Mouse (Mus musculus) hindbrain, embryonic 16.5 days (tissue): ENCODE data around the gene Mfn1. TPM values are rescaled to one million over a fixed set of nuclear protein-coding genes. Genes with fewer than 3 reads are reported as not detected.

Source experiments
- ATAC-seq: fragments of 200-750 bp; cut with Nextera tagmentation; 2 replicates; pipeline ENCODE4 v1.8.0; 2017; ENCODE audit warnings: moderate TSS enrichment, moderate library complexity
- H3K27ac ChIP-seq: fragments of 300-500 bp; sonication (generic); 2 replicates; pipeline ENCODE4 v1.5.1; 2014; ENCODE audit warnings: low read depth, mild to moderate bottlenecking, control low read depth, low read length, moderate library complexity
- H3K27me3 ChIP-seq: fragments of 300-500 bp; sonication (generic); replicated peaks from 2 replicates; pipeline ENCODE4 v1.6.1; 2014; ENCODE audit warnings: low read length; ENCODE audit not compliant: control insufficient read depth, insufficient read depth
- H3K36me3 ChIP-seq: fragments of 300-500 bp; sonication (generic); 2 replicates; pipeline ENCODE4 v1.6.1; 2014; ENCODE audit warnings: mild to moderate bottlenecking, low read length, moderate library complexity, mixed read lengths; ENCODE audit not compliant: control insufficient read depth, insufficient read depth
- H3K4me1 ChIP-seq: fragments of 300-500 bp; sonication (generic); 2 replicates; pipeline ENCODE4 v1.6.1; 2014; ENCODE audit warnings: low read depth, low read length; ENCODE audit not compliant: control insufficient read depth, insufficient read depth
- H3K4me2 ChIP-seq: fragments of 300-500 bp; sonication (generic); 2 replicates; pipeline ENCODE4 v1.6.1; 2014; ENCODE audit warnings: mild to moderate bottlenecking, low read length, control low read depth, moderate library complexity
- H3K4me3 ChIP-seq: fragments of 300-500 bp; sonication (generic); 2 replicates; pipeline ENCODE4 v1.5.1; 2014; ENCODE audit warnings: mild to moderate bottlenecking, low read length, control low read depth, moderate library complexity
- H3K9ac ChIP-seq: fragments of 300-500 bp; sonication (generic); 2 replicates; pipeline ENCODE4 v1.6.1; 2014; ENCODE audit warnings: low read depth, mild to moderate bottlenecking, control low read depth, low read length, moderate library complexity
- H3K9me3 ChIP-seq: fragments of 300-500 bp; sonication (generic); 2 replicates; pipeline ENCODE4 v1.6.1; 2014; ENCODE audit warnings: mild to moderate bottlenecking, low read length, moderate library complexity; ENCODE audit not compliant: control insufficient read depth
- WGBS: fragments of 180-500 bp; shearing (Covaris S2); extraction: QIAGEN DNeasy Blood & Tissue Kit; methylation state at CpG from one replicate; pipeline ENCODE4 v1.1.7; 2014; 5-methylcytosine and 5-hydroxymethylcytosine counted together
- polyA plus RNA-seq: library from polyadenylated mRNA; unstranded; fragments of >200 nt; fragmentation: Nextera tagmentation; extraction: Ambion mirVana; gene quantifications from 2 replicates; pipeline ENCODE4 v1.2.1, GENCODE M21; 2015

Gene Mfn1
- polyA plus RNA-seq, 1 experiment from 2014 or later: 44.3 TPM

DNA sequence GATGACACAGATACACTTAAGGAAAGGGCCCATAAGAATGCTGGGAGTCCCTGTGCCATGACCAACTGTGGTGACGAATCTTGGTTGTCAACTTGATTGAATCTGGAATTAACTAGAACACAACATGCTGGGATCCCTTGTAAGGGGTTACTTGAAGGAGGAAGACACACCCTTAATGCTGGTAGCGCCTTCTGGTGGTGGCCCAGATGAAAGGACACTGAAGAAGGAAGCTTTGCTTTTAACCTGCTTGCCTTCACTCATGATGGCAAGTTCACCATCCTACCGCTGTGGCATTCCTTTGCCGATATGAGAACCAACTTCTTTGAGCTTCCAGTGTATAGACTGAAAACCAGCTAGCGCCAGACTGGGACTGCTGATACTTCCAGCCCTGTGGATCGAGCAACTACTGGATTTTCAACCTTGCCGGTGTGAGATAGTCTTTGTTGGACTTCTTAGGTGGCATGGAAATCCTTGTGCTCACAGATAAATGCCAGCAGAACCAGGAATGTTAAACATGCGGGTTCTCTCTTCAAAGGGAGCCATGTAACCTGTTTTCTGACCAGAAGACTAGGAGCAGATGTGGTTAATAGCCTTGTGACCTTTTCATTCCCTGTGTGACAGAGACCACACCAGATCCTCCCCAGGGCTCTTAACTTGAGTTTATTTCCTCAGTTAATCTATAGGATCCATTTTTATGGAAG, 34.7 kb upstream of the Mfn1 start:
- Histone ChIP-seq H3K27ac (no peak overlapping the region), H3K27me3 (no peaks in the 10 kb centered on the region)
- 87% methylated on average over 8 of the region's 8 CpGs for WGBS

DNA sequence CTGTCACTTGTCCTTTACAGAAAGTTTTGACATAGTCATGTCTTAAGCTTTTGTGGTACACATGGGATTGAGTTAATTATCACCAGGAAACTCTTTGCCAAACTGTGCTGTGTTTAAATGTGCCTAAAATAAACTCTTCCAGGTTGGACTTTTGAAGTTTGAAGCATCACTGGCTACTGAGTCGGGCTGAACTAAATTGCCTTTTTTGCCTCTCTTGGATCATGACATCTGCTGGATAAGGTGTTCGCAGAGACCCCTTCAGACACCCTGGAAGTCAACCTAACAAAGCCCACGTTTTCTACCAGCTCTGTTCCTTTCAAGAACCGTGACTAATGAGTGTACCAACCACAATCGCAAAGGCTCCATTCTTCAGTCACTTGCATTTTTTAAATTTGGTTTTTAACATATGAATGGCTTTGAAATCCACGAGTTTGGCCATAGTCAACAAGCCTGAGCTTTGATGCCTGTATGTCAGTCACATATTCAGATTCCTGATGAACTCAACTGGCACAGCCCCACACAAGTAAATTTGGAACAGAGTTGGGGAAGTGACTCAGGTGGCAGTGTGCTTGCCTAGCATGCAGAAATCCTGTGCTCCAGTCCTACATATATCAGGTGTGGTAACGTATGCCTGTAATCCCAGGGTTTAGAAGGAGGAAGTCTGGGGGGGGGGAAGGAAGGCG, 34.0 kb upstream of the Mfn1 start:
- Histone ChIP-seq H3K4me2 (no peak overlapping the region), H3K9me3 (no peaks in the 10 kb centered on the region), H3K27ac (no peak overlapping the region), H3K4me1 (no peaks in the 10 kb centered on the region), H3K36me3 (no peaks in the 10 kb centered on the region), H3K9ac (no peak overlapping the region), H3K4me3 (no peak overlapping the region), H3K27me3 (no peaks in the 10 kb centered on the region)
- 28% methylated on average over 8 of the region's 8 CpGs for WGBS
- ATAC-seq: no peak

More for the DNA sequence above, 34.7 kb upstream of the Mfn1 start:
- H3K9me3 ChIP-seq: no peaks in the 10 kb centered on the region
- H3K4me2 ChIP-seq: no peak overlapping the region
- no peaks in the 10 kb centered on the region for H3K4me1 ChIP-seq
- ATAC-seq: no peak
- H3K9ac ChIP-seq: no peak overlapping the region
- no peak overlapping the region for H3K4me3 ChIP-seq
- no peaks in the 10 kb centered on the region for H3K36me3 ChIP-seq

DNA sequence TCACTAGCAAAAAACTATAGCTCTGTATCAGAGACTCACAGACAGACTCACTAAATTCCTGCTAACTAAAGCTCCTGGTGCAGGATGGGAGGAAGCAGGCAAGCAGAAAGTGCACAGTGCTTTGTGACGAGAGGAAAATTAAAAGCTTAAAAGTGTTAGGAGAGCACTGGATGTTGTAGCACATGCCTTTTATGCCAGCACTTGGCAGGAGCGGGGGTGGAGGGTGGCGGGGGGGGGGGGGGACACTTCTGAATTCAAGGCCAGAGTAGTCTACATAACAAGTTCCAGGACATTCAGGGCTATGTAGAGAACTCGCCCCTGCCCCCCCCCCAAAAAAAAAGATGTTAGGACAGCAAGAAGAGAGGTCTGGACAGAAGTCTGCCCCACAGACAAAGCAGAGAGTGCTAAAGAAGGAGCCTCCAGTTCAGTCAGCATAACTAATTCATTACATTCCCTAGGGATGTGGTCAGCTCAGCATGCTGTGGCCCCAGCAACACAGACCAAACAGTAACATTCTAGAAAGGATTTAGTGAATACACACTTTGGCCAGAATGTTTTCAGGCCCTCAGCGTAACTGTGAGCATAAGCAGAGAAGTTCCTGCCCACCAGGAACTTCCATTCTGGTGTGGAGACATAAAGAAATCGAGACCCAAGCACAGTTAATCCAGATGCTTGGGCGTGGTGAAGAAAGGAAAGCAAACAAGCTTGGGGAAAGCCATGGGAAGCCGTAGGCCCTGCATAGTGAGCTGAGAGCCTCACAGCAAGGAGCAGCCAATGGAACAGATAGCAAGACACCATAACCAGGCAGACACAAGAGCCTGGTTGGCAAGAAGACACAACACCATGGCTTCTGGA, 33.2 kb upstream of the Mfn1 start:
- Histone ChIP-seq H3K27ac (no peak overlapping the region), H3K27me3 (no peaks in the 10 kb centered on the region), H3K36me3 (no peaks in the 10 kb centered on the region), H3K4me2 (no peak overlapping the region), H3K4me1 (no peaks in the 10 kb centered on the region), H3K4me3 (no peak overlapping the region), H3K9me3 (no peaks in the 10 kb centered on the region), H3K9ac (no peak overlapping the region)
- peak; percentile 42; the same call in 1 of the 2 replicates for ATAC-seq
- WGBS: 34% methylated on average over 8 of the region's 8 CpGs

DNA sequence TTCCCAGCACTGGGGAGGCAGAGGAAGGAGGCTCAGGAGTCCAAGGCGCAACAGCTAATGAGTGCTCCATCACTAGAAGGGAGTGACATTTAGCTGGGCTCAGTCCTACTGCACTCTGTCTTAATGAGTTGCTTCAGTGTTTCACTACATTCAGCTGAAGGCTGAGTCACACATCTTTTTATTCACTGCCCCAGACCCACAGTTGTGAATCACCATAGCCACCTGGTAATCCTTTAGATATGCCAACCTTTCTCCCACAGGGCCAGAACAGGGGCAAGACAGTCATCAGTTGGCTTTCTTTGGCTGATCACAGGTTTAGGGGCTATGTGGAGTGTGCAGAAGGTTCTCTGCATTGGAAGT, 32.6 kb upstream of the Mfn1 start:
- 86% methylated on average over 1 of the region's 1 CpGs for WGBS

DNA sequence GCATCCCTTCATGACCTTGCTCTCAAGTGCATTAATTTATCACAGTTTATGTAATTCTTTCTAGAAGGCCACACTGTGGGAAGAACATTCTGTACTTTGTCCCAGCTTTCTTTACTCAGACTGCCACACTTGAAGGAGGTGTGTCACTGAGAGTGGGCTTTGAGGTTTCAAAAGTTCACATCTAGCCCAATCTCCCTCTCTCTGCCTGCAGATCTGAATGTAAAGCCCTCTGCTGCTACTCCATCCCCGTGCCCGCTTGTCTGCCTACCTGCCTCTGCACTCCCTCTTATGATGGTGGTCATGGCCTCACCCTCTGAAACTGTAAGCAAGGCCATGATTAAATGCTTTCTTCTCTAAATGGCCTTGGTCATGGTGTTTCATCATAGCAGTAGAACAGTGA, 28.9 kb upstream of the Mfn1 start:
- Histone ChIP-seq H3K36me3 (no peaks in the 10 kb centered on the region), H3K27me3 (no peaks in the 10 kb centered on the region), H3K9me3 (no peaks in the 10 kb centered on the region), H3K9ac (no peak overlapping the region), H3K4me3 (no peak overlapping the region), H3K27ac (no peak overlapping the region), H3K4me2 (no peak overlapping the region), H3K4me1 (no peaks in the 10 kb centered on the region)
- WGBS: 90% methylated on average over 2 of the region's 2 CpGs
- no peak for ATAC-seq

More for the DNA sequence above, 32.6 kb upstream of the Mfn1 start:
- Histone ChIP-seq H3K27me3 (no peaks in the 10 kb centered on the region), H3K27ac (no peak overlapping the region), H3K4me3 (no peak overlapping the region), H3K36me3 (no peaks in the 10 kb centered on the region), H3K9me3 (no peaks in the 10 kb centered on the region), H3K4me1 (no peaks in the 10 kb centered on the region), H3K9ac (no peak overlapping the region), H3K4me2 (no peak overlapping the region)
- no peak for ATAC-seq

DNA sequence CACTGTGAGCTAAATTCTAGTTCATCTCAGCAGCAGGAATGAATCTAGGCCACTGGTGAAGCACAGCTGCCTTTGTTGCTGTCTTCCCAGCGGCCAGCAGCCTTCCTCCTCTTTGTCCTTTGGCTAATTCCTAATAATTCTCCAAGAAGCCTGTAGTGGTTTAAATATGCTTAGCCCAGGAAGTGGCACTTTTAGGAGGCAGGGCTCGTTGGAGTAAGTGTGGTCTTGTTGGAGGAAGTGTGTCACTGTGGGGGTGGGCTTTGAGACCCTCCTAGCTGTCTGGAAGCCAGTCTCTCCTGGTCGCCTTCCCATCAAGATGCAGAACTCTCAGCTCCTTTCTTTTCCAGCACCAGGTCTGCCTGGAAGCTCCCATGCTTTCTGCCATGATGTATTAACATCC, 23.4 kb upstream of the Mfn1 start:
- no peaks in the 10 kb centered on the region for H3K36me3 ChIP-seq
- no peak overlapping the region for H3K27ac ChIP-seq
- no peak overlapping the region for H3K4me3 ChIP-seq
- no peak overlapping the region for H3K4me2 ChIP-seq
- H3K9ac ChIP-seq: no peak overlapping the region
- 77% methylated on average over 3 of the region's 3 CpGs for WGBS
- no peaks in the 10 kb centered on the region for H3K9me3 ChIP-seq
- ATAC-seq: no peak
- no peaks in the 10 kb centered on the region for H3K27me3 ChIP-seq
- no peaks in the 10 kb centered on the region for H3K4me1 ChIP-seq

DNA sequence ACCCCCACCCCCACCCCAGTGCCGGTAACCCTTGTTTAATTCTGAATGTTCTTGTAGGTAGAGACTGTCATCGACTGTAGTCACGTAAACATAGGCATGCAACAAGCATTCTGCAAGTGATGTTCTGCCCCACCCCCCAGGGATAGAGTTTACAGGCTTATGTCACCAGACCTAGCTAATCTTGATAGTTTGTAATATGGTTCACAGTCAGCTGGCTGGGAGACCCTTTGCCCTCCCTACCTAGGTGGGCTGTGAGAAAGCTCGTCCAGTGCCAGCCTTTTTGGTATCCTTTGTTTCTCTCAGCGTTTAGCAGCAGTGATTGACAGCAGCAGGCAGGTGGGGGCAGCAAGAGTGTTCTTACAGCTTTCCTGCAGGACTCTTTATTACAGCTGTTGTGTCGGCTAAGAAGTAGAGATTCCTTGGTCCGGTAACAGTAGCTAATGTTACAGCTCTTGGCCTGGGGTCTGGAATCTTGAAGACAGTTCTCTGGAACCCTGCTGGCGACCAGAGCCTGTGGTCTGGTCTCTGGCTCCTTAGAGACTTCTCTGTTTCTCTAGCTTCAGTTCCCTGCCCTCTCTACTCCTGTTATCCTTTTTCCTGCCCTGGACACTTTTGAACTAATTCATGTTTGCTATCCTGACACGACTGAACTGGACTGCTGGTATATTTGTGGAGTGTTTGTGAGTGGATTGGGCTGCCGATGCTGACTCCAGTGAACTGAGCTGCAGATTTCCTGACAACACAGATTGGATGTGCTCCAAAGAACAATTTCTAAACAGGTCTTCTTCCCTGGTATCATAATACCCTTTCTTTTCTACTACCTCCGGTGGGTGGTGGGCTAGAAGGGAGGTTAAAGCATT, 22.7 kb upstream of the Mfn1 start:
- Histone ChIP-seq H3K9ac (no peak overlapping the region), H3K9me3 (no peaks in the 10 kb centered on the region), H3K27me3 (no peaks in the 10 kb centered on the region), H3K27ac (no peak overlapping the region), H3K4me2 (no peak overlapping the region), H3K4me3 (no peak overlapping the region), H3K4me1 (peaks cover 4% of the 10 kb centered on the region), H3K36me3 (no peaks in the 10 kb centered on the region)
- 65% methylated on average over 11 of the region's 11 CpGs for WGBS
- ATAC-seq: no peak

DNA sequence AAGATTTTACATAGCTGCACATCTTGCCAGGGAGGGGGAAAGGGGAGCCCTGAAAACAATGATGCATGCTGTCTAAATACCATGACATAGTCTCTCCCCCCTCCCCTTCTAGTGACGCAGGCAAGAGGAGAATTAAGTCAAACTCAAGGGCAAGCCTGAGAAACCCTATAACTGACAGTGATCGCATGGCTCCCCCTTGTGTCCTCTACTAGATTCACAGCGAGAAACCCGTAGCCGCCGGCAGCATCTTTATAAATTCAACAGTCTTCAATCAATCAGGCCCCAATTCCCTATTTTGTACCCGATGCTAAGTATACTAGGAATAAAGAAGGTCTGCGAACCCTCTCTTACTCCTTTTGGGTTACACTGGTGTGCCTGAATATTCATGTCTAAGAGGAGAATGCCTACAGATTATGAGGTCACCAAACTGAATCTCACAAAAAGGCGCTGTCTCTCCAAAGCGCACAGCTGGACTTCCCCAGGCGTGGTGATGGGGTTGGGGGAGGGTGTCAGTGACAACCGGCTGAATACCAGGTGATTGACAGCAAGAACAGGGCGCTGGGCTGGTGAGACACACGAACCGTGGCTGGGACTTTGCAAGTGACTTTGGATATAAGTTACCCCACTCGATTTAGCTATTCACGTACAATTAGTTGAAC, 20.5 kb upstream of the Mfn1 start:
- peak; percentile 28 for ATAC-seq
- H3K4me2 ChIP-seq: peak overlapping the region; percentile 81
- WGBS: 1% methylated on average over 17 of the region's 17 CpGs
- H3K36me3 ChIP-seq: no peaks in the 10 kb centered on the region
- peak overlapping the region; percentile 54 for H3K9ac ChIP-seq
- H3K27ac ChIP-seq: no peak overlapping the region
- H3K9me3 ChIP-seq: no peaks in the 10 kb centered on the region
- peak overlapping the region; percentile 26 for H3K4me3 ChIP-seq
- peaks cover 20% of the 10 kb centered on the region for H3K4me1 ChIP-seq
- H3K27me3 ChIP-seq: no peaks in the 10 kb centered on the region
